Mouse (Mus musculus): Measurements from ENCODE around the gene Adamts13. TPM values are rescaled to one million over a fixed set of nuclear protein-coding genes. Genes with fewer than 3 reads are reported as not detected.

Gene Adamts13
- polyA plus RNA-seq, 1 experiment: 0.94 TPM

DNA sequence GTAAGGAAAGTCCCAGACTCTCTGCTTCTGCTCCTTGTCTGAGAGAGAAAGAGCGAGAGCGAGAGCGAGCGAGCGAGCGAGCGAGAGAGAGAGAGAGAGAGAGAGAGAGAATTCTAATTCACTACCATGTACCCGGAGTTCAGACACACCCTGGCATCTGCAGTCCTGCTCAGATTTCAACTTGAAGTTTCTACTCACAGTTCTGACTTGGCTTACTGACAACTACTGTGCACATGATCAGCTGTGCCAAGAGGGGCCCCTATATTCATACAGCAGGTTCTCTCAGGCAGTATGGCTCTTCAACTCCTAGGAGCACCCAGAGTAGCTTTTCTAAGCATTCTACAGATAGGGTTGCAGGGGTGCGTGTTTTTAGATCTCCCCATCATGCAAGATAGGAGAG is 86.0 kb downstream of the Adamts13 start:
- no peak for TF ChIP-seq POLR2A (IDR thresholded peaks at IDR 0.05; ENCODE audit: low read depth, low read length)
- TF ChIP-seq CTCF (conservative IDR thresholded peaks at IDR 0.05; ENCODE audit: insufficient read depth, insufficient read length, low read depth, low read length): no peak
- Histone ChIP-seq H3K4me3 (ENCODE audit: insufficient read depth, low read depth, low read length) (no peak overlapping the region), H3K4me1 (ENCODE audit: control insufficient read depth, insufficient read depth, low read length) (peaks cover 3% of the 10 kb centered on the region; the same call in 1 of the 2 replicates), H3K27me3 (replicated peaks; ENCODE audit: control insufficient read depth, insufficient read depth, low read length) (no peaks in the 10 kb centered on the region), H3K27ac (ENCODE audit: insufficient read depth, low read depth, low read length) (no peak overlapping the region), H3K36me3 (ENCODE audit: control insufficient read depth, insufficient read depth, low read length) (no peaks in the 10 kb centered on the region)
- DNase-seq: no peak
- WGBS: 74% methylated on average over 9 of the region's 9 CpGs

Other genes with a start within 250 kb of the Adamts13 start
- not detected in 2 replicates for gene Abo, start 108.4 kb upstream of the Adamts13 start, polyA plus RNA-seq (2012; rRNA removed)
- gene Surf6, start 70.5 kb upstream of the Adamts13 start, polyA plus RNA-seq (2012; rRNA removed): 6.4 and 7.0 TPM in 2 replicates
- gene Med22, start 62.7 kb upstream of the Adamts13 start, polyA plus RNA-seq (2012; rRNA removed): 39.5 and 42.6 TPM in 2 replicates
- gene Rpl7a, start 62.7 kb upstream of the Adamts13 start, polyA plus RNA-seq (2012; rRNA removed): 805 and 948 TPM in 2 replicates
- gene Surf2, start 57.0 kb upstream of the Adamts13 start, polyA plus RNA-seq (2012; rRNA removed): 30.0 and 31.4 TPM in 2 replicates
- gene Surf1, start 56.9 kb upstream of the Adamts13 start, polyA plus RNA-seq (2012; rRNA removed): 61.0 and 85.2 TPM in 2 replicates
- 198 and 270 TPM in 2 replicates for gene Surf4, start 39.5 kb upstream of the Adamts13 start, polyA plus RNA-seq (2012; rRNA removed)
- gene Stkld1, start 39.4 kb upstream of the Adamts13 start, polyA plus RNA-seq (2012; rRNA removed): 0.16 TPM in 2 replicates
- 16.0 and 19.2 TPM in 2 replicates for gene Rexo4, start 9.0 kb upstream of the Adamts13 start, polyA plus RNA-seq (2012; rRNA removed)
- gene Cacfd1, start 36.5 kb downstream of the Adamts13 start, polyA plus RNA-seq (2012; rRNA removed): 70.2 and 72.7 TPM in 2 replicates
- 1.5 and 1.8 TPM in 2 replicates for gene Slc2a6, start 54.6 kb downstream of the Adamts13 start, polyA plus RNA-seq (2012; rRNA removed)
- 0.09 and 0.16 TPM in 2 replicates for gene Mymk, start 98.8 kb downstream of the Adamts13 start, polyA plus RNA-seq (2012; rRNA removed)
- gene Adamtsl2, start 106.0 kb downstream of the Adamts13 start, polyA plus RNA-seq (2012; rRNA removed): 21.7 and 25.7 TPM in 2 replicates
- gene Fam163b, start 169.1 kb downstream of the Adamts13 start, polyA plus RNA-seq (2012; rRNA removed): 0.38 and 0.42 TPM in 2 replicates
- gene Dbh, start 191.8 kb downstream of the Adamts13 start, polyA plus RNA-seq (2012; rRNA removed): 3.1 and 10.1 TPM in 2 replicates